Mouse (Mus musculus) olfactory bulb, adult 2 months (tissue): ENCODE measurements around the gene Jaml.

Source experiments
- CTCF ChIP-seq: fragments of 200-500 bp; IDR thresholded peaks from 2 replicates; pipeline ENCODE4 v1.5.1; 2012; ENCODE audit warnings: low read depth, mild to moderate bottlenecking, low read length, moderate library complexity; ENCODE audit not compliant: insufficient read depth
- POLR2A ChIP-seq: fragments of 200-500 bp; IDR thresholded peaks from 2 replicates; pipeline ENCODE4 v1.6.1; 2012; ENCODE audit warnings: mild to moderate bottlenecking, low read depth, low read length, moderate library complexity; ENCODE audit not compliant: insufficient read depth

GRCm38 (mm10) chr9:45041131-45041838, 37.7 kb upstream of the Jaml start:
- no peak for TF ChIP-seq POLR2A
- TF ChIP-seq CTCF = no peak
